Mouse (Mus musculus) CH12.LX (cell line): Measurements from ENCODE around the gene Gm9573. TPM values are rescaled to one million over a fixed set of nuclear protein-coding genes. Genes with fewer than 3 reads are reported as not detected.

Experiments
- DNase-seq: peaks from one replicate; pipeline ENCODE4 v3.0.0-alpha.2; 2013; ENCODE audit errors: extremely low read depth
- H3K27ac ChIP-seq: 2 replicates; pipeline ENCODE4 v1.5.1; 2012; ENCODE audit warnings: low read depth, mild to moderate bottlenecking, control low read depth, moderate library complexity; ENCODE audit not compliant: insufficient read depth
- H3K27me3 ChIP-seq: replicated peaks from 2 replicates; pipeline ENCODE3; 2012; ENCODE audit warnings: inconsistent platforms
- H3K36me3 ChIP-seq, 2 experiments: replicated peaks in 1 of 2; 2 replicates each; pipeline versions ENCODE3 to v1.6.1; 2012; ENCODE audit warnings: inconsistent platforms in 1 of 2, low read length in 1 of 2, mild to moderate bottlenecking in 1 of 2, mixed read lengths in 1 of 2, moderate library complexity in 1 of 2; ENCODE audit not compliant: control insufficient read depth in 1 of 2, insufficient read depth in 1 of 2
- H3K4me1 ChIP-seq, 2 experiments: 2 replicates each; pipeline ENCODE4 v1.6.1; 2012; ENCODE audit warnings: inconsistent platforms in 1 of 2, moderate library complexity in 1 of 2; ENCODE audit not compliant: insufficient read depth in 2 of 2, control insufficient read depth in 1 of 2
- H3K4me2 ChIP-seq: 2 replicates; pipeline ENCODE4 v1.6.1; 2012; ENCODE audit warnings: low read depth, mild to moderate bottlenecking, control low read depth; ENCODE audit not compliant: poor library complexity, insufficient read depth, severe bottlenecking
- H3K4me3 ChIP-seq, 3 experiments: fragments of 150-350 bp in 1 of 3; sonication (generic) in 1 of 3; replicated peaks in 1 of 3; 2 replicates each; pipeline versions ENCODE3 to v1.5.1; 2011 to 2012; ENCODE audit warnings: low read depth in 2 of 3, low read length in 2 of 3, mild to moderate bottlenecking in 2 of 3, moderate library complexity in 2 of 3, control low read depth in 1 of 3, improper control_type of control experiment in 1 of 3, inconsistent platforms in 1 of 3, mixed read lengths in 1 of 3; ENCODE audit not compliant: poor library complexity in 1 of 3
- H3K79me2 ChIP-seq: replicated peaks from 2 replicates; pipeline ENCODE4 v1.6.1; 2012; ENCODE audit warnings: mild to moderate bottlenecking, moderate library complexity; ENCODE audit not compliant: control insufficient read depth, poor library complexity, insufficient read depth, severe bottlenecking; ENCODE audit errors: extremely low read depth
- H3K9ac ChIP-seq: 2 replicates; pipeline ENCODE4 v1.6.1; 2012; ENCODE audit warnings: low read depth, mild to moderate bottlenecking, control low read depth, moderate library complexity; ENCODE audit not compliant: insufficient read depth
- H3K9me3 ChIP-seq: replicated peaks from 2 replicates; pipeline ENCODE3; 2012; ENCODE audit warnings: low read length, inconsistent platforms, mixed read lengths
- BHLHE40 ChIP-seq: IDR thresholded peaks from 2 replicates; pipeline ENCODE4 v1.6.1; 2011; ENCODE audit warnings: mild to moderate bottlenecking, low read depth, low read length, improper control_type of control experiment
- CHD1 ChIP-seq: IDR thresholded peaks from 2 replicates; pipeline ENCODE4 v1.6.1; 2012; ENCODE audit warnings: low read depth, low read length, improper control_type of control experiment, inconsistent platforms
- CHD2 ChIP-seq: IDR thresholded peaks from 2 replicates; pipeline ENCODE4 v1.6.1; 2011; ENCODE audit warnings: low read length, improper control_type of control experiment
- CTCF ChIP-seq, 2 experiments: IDR thresholded peaks in 1 of 2; conservative IDR thresholded peaks in 1 of 2; 2 replicates each; pipeline ENCODE4 v1.5.1; 2011 to 2012; ENCODE audit warnings: low read depth in 2 of 2, low read length in 2 of 2, improper control_type of control experiment in 1 of 2, inconsistent platforms in 1 of 2, mild to moderate bottlenecking in 1 of 2, moderate library complexity in 1 of 2
- E2F4 ChIP-seq: IDR thresholded peaks from 2 replicates; pipeline ENCODE4 v1.6.1; 2011; ENCODE audit warnings: low read depth, low read length, improper control_type of control experiment; ENCODE audit not compliant: insufficient replicate concordance
- ELF1 ChIP-seq: IDR thresholded peaks from 2 replicates; pipeline ENCODE4 v1.6.1; 2014; ENCODE audit warnings: low read depth, mild to moderate bottlenecking, inconsistent platforms, low read length, improper control_type of control experiment
- EP300 ChIP-seq: IDR thresholded peaks from 2 replicates; pipeline ENCODE4 v1.6.1; 2011; ENCODE audit warnings: low read length, improper control_type of control experiment
- ETS1 ChIP-seq: conservative IDR thresholded peaks from 2 replicates; pipeline ENCODE4 v1.6.1; 2012; ENCODE audit warnings: low read depth, mild to moderate bottlenecking, inconsistent platforms, low read length, improper control_type of control experiment, moderate library complexity
- GABPA ChIP-seq: IDR thresholded peaks from 2 replicates; pipeline ENCODE4 v1.6.1; 2012; ENCODE audit warnings: low read depth, low read length, improper control_type of control experiment, inconsistent platforms; ENCODE audit not compliant: insufficient replicate concordance
- HCFC1 ChIP-seq: IDR thresholded peaks from 2 replicates; pipeline ENCODE4 v1.6.1; 2012; ENCODE audit warnings: low read depth, mild to moderate bottlenecking, inconsistent platforms, low read length, improper control_type of control experiment
- IRF4 ChIP-seq: IDR thresholded peaks from 2 replicates; pipeline ENCODE4 v1.6.1; 2014; ENCODE audit warnings: low read depth, mild to moderate bottlenecking, inconsistent platforms, low read length, improper control_type of control experiment
- JUN ChIP-seq: IDR thresholded peaks from 2 replicates; pipeline ENCODE4 v1.6.1; 2011; ENCODE audit warnings: low read depth, mild to moderate bottlenecking, low read length, improper control_type of control experiment, moderate library complexity; ENCODE audit not compliant: insufficient read depth
- JUND ChIP-seq: conservative IDR thresholded peaks from 2 replicates; pipeline ENCODE4 v1.6.1; 2011; ENCODE audit warnings: low read depth, low read length, improper control_type of control experiment
- KAT2A ChIP-seq: IDR thresholded peaks from 2 replicates; pipeline ENCODE4 v1.6.1; 2012; ENCODE audit warnings: low read length, improper control_type of control experiment, inconsistent platforms; ENCODE audit not compliant: insufficient replicate concordance
- MAFK ChIP-seq: IDR thresholded peaks from 2 replicates; pipeline ENCODE4 v1.6.1; 2011; ENCODE audit warnings: low read length, improper control_type of control experiment; ENCODE audit not compliant: insufficient replicate concordance
- MAX ChIP-seq: IDR thresholded peaks from 2 replicates; pipeline ENCODE4 v1.6.1; 2011; ENCODE audit warnings: low read length, improper control_type of control experiment
- MAZ ChIP-seq: IDR thresholded peaks from 2 replicates; pipeline ENCODE4 v1.6.1; 2012; ENCODE audit warnings: low read depth, mild to moderate bottlenecking, inconsistent platforms, low read length, improper control_type of control experiment, moderate library complexity
- MEF2A ChIP-seq: IDR thresholded peaks from 2 replicates; pipeline ENCODE4 v1.6.1; 2014; ENCODE audit warnings: low read depth, mild to moderate bottlenecking, inconsistent platforms, low read length, improper control_type of control experiment, borderline replicate concordance
- MXI1 ChIP-seq: IDR thresholded peaks from 2 replicates; pipeline ENCODE4 v1.6.1; 2011; ENCODE audit warnings: mild to moderate bottlenecking, low read depth, low read length, improper control_type of control experiment
- MYC ChIP-seq: IDR thresholded peaks from 2 replicates; pipeline ENCODE4 v1.6.1; 2011; ENCODE audit warnings: low read depth, mild to moderate bottlenecking, improper control_type of control experiment, low read length
- NELFE ChIP-seq: IDR thresholded peaks from 2 replicates; pipeline ENCODE4 v1.6.1; 2011; ENCODE audit warnings: low read depth, low read length, improper control_type of control experiment
- NRF1 ChIP-seq: IDR thresholded peaks from 2 replicates; pipeline ENCODE4 v1.6.1; 2014; ENCODE audit warnings: low read depth, mild to moderate bottlenecking, inconsistent platforms, low read length, improper control_type of control experiment, moderate library complexity
- PAX5 ChIP-seq: IDR thresholded peaks from 2 replicates; pipeline ENCODE4 v1.6.1; 2012; ENCODE audit warnings: low read length, inconsistent platforms, mixed read lengths
- POLR2A ChIP-seq: IDR thresholded peaks from 2 replicates; pipeline ENCODE4 v1.6.1; 2011; ENCODE audit warnings: low read depth, mild to moderate bottlenecking, improper control_type of control experiment, low read length
- POLR2AphosphoS2 ChIP-seq: IDR thresholded peaks from 2 replicates; pipeline ENCODE4 v1.6.1; 2011; ENCODE audit warnings: low read depth, low read length, improper control_type of control experiment
- RAD21 ChIP-seq: IDR thresholded peaks from 2 replicates; pipeline ENCODE4 v1.6.1; 2011; ENCODE audit warnings: low read depth, mild to moderate bottlenecking, low read length, improper control_type of control experiment, moderate library complexity
- RCOR1 ChIP-seq: conservative IDR thresholded peaks from 2 replicates; pipeline ENCODE4 v1.6.1; 2012; ENCODE audit warnings: low read depth, mild to moderate bottlenecking, inconsistent platforms, low read length, improper control_type of control experiment
- SIN3A ChIP-seq: IDR thresholded peaks from 2 replicates; pipeline ENCODE4 v1.6.1; 2012; ENCODE audit warnings: low read length, improper control_type of control experiment, inconsistent platforms
- SMC3 ChIP-seq: IDR thresholded peaks from 2 replicates; pipeline ENCODE4 v1.6.1; 2011; ENCODE audit warnings: low read depth, low read length, improper control_type of control experiment
- TBP ChIP-seq: conservative IDR thresholded peaks from 2 replicates; pipeline ENCODE4 v1.6.1; 2011; ENCODE audit warnings: low read depth, low read length, improper control_type of control experiment
- TCF12 ChIP-seq: IDR thresholded peaks from 2 replicates; pipeline ENCODE4 v1.6.1; 2014; ENCODE audit warnings: low read depth, mild to moderate bottlenecking, inconsistent platforms, low read length, improper control_type of control experiment
- UBTF ChIP-seq: IDR thresholded peaks from 2 replicates; pipeline ENCODE4 v1.6.1; 2012; ENCODE audit warnings: low read depth, mild to moderate bottlenecking, inconsistent platforms, low read length, improper control_type of control experiment, moderate library complexity
- USF1 ChIP-seq: IDR thresholded peaks from 2 replicates; pipeline ENCODE4 v1.6.1; 2014; ENCODE audit warnings: low read depth, mild to moderate bottlenecking, inconsistent platforms, low read length, improper control_type of control experiment
- USF2 ChIP-seq: conservative IDR thresholded peaks from 2 replicates; pipeline ENCODE4 v1.6.1; 2011; ENCODE audit warnings: low read depth, low read length, improper control_type of control experiment
- ZC3H11A ChIP-seq: IDR thresholded peaks from 2 replicates; pipeline ENCODE4 v1.6.1; 2012; ENCODE audit warnings: low read depth, mild to moderate bottlenecking, inconsistent platforms, low read length, improper control_type of control experiment
- ZKSCAN1 ChIP-seq: IDR thresholded peaks from 2 replicates; pipeline ENCODE4 v1.6.1; 2012; ENCODE audit warnings: low read depth, inconsistent platforms, low read length, improper control_type of control experiment, borderline replicate concordance
- ZMIZ1 ChIP-seq: IDR thresholded peaks from 2 replicates; pipeline ENCODE4 v1.6.1; 2012; ENCODE audit warnings: low read depth, mild to moderate bottlenecking, inconsistent platforms, low read length, improper control_type of control experiment
- ZNF384 ChIP-seq: IDR thresholded peaks from 2 replicates; pipeline ENCODE4 v1.6.1; 2012; ENCODE audit warnings: low read depth, low read length, improper control_type of control experiment, inconsistent platforms
- dilution Hi-C: fragments of 300-500 bp; cut with MboI; formaldehyde crosslinking; loops from 2 replicates; pipeline ENCODE4 v1.14.3; 2020; ENCODE audit warnings: low sequenced_read_pairs; ENCODE audit not compliant: extremely low pct_unique_long_range_greater_than_20kb, extremely low pct_ligation_motif_present
- in situ Hi-C: fragments of 300-500 bp; cut with MboI; formaldehyde crosslinking; loops from 3 replicates; pipeline ENCODE4 v1.14.3; 2019; ENCODE audit warnings: low sequenced_read_pairs, low pct_ligation_motif_present, low pct_unique_long_range_greater_than_20kb, mixed read lengths
- polyA plus RNA-seq: library from polyadenylated mRNA; unstranded; fragments of >175 nt; gene quantifications from 2 replicates; pipeline ENCODE4 v1.2.1, GENCODE M21; 2012; ENCODE audit warnings: low read depth; ENCODE audit not compliant: insufficient read length
- total RNA-seq, 2 experiments: library from RNA; depleted of rRNA; stranded (reverse); fragments of 300-350 nt in 1 of 2; fragments of >200 nt in 1 of 2; gene quantifications; 2 replicates each; pipeline ENCODE4 v1.2.3; 2012 to 2014

Gm9573 gene
- total and polyA plus RNA-seq, 3 experiments, result not detected

DNA sequence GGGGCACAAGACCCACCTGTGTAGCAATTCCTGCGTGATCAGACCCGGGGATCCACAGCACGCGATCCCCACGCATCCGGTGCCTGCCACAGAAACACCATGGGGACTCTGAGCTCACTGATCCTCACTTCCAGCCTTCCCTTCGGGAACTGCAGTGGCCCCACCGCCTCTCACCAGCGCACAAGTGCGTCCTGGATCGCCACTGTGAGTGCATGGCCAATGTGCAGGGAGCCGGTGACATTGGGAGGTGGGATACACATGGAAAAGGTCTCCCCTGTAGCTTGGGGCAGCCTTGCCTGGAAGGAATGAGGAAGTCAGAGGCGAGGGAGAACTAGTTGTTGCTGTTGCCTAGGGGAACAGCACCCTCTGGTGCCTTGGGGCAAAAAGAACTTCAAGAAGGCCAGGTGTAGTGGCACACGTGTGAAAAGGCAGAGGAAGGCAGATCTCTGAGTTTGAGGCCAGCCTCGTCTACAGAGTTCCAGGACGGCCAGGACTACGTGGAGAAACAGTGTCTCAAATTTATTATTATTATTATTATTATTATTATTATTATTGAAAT lies 39.6 kb upstream of the Gm9573 start:
- Histone ChIP-seq H3K79me2 (no peaks in the 10 kb centered on the region), H3K27ac (no peak overlapping the region)
- 0 out of 2 replicates have a peak, but pooled peaks have one; percentile 17 for TF ChIP-seq IRF4
- TF ChIP-seq MAFK, result no peak
- TF ChIP-seq PAX5, result no peak
- TF ChIP-seq POLR2A, result no peak
- no peak for TF ChIP-seq HCFC1
- no peak for TF ChIP-seq RCOR1
- no peak for TF ChIP-seq E2F4
- no peak for TF ChIP-seq MEF2A
- TF ChIP-seq MAX, result peak; percentile 53; the same call in 1 of the 2 replicates
- TF ChIP-seq JUN, result no peak
- peak; percentile 64 for TF ChIP-seq ELF1
- TF ChIP-seq MYC, result 0 out of 2 replicates have a peak, but pooled peaks have one; percentile 49
- TF ChIP-seq RAD21, result peak; percentile 74
- peak; percentile 64 for TF ChIP-seq SMC3
- TF ChIP-seq KAT2A, result no peak
- no peak for TF ChIP-seq TBP
- TF ChIP-seq NRF1, result no peak
- TF ChIP-seq BHLHE40, result no peak
- TF ChIP-seq POLR2AphosphoS2, result no peak
- TF ChIP-seq ZC3H11A, result no peak
- no peak for TF ChIP-seq UBTF
- peak; percentile 65; the same call in 1 of the 2 replicates for TF ChIP-seq MXI1
- no peak; the same call in 1 of the 2 replicates for TF ChIP-seq SIN3A
- TF ChIP-seq CTCF (conservative IDR thresholded peaks at IDR 0.05 in 1 of 2, IDR thresholded peaks at IDR 0.05 in 1 of 2; ENCODE audit: low read depth in 2 of 2, low read length in 2 of 2), result peak in 1 of 2 experiments; percentile 84; a peak in 2 of 4 replicates
- TF ChIP-seq ETS1, result no peak
- TF ChIP-seq CHD2, result no peak
- TF ChIP-seq TCF12, result no peak
- TF ChIP-seq USF1, result no peak
- no peak for TF ChIP-seq ZKSCAN1
- no peak for TF ChIP-seq JUND
- no peak for TF ChIP-seq NELFE
- TF ChIP-seq USF2, result no peak
- no peak for TF ChIP-seq MAZ
- TF ChIP-seq ZNF384, result no peak
- no peak for TF ChIP-seq EP300
- TF ChIP-seq GABPA, result no peak
- TF ChIP-seq CHD1, result no peak
- TF ChIP-seq ZMIZ1, result no peak
- TF ChIP-seq, all 38 proteins: peak for 8
- H3K4me1 ChIP-seq, result peaks cover 7 to 17% of the 10 kb centered on the region in 2 experiments
- in situ Hi-C loops (no loop called here), dilution Hi-C loops (no loop called here)
- peaks cover 54 to 74% of the 10 kb centered on the region in 2 experiments for H3K36me3 ChIP-seq
- no peaks in the 10 kb centered on the region for H3K9me3 ChIP-seq
- no peak overlapping the region for H3K4me2 ChIP-seq
- peak; percentile 83 for DNase-seq
- no peak overlapping the region for H3K4me3 ChIP-seq
- H3K27me3 ChIP-seq, result no peaks in the 10 kb centered on the region
- H3K9ac ChIP-seq, result no peak overlapping the region
